Mouse (Mus musculus) limb, embryonic 14.5 days (tissue): ENCODE results near the gene Arid3a. TPM values are rescaled to one million over a fixed set of nuclear protein-coding genes. Genes with fewer than 3 reads are reported as not detected.

ENCODE experiments used
- ATAC-seq: fragments of 200-750 bp; cut with Nextera tagmentation; 2 replicates; pipeline ENCODE4 v1.8.0; 2017; ENCODE audit warnings: low read depth, moderate number of reproducible peaks, moderate TSS enrichment; ENCODE audit not compliant: low FRiP score
- DNase-seq: peaks from one replicate; pipeline ENCODE4 v3.0.0-alpha.2; 2015; ENCODE audit warnings: low spot score
- H3K27ac ChIP-seq: fragments of 300-500 bp; sonication (generic); replicated peaks from 2 replicates; pipeline ENCODE4 v1.5.1; 2014; ENCODE audit warnings: low read depth, mild to moderate bottlenecking, low read length, moderate library complexity, mixed read lengths
- H3K27me3 ChIP-seq: fragments of 300-500 bp; sonication (generic); 2 replicates; pipeline ENCODE4 v1.6.1; 2014; ENCODE audit warnings: low read length, mixed read lengths; ENCODE audit not compliant: control insufficient read depth, insufficient read depth
- H3K36me3 ChIP-seq: fragments of 300-500 bp; sonication (generic); 2 replicates; pipeline ENCODE4 v1.6.1; 2014; ENCODE audit warnings: mild to moderate bottlenecking, low read length, moderate library complexity, mixed read lengths; ENCODE audit not compliant: control insufficient read depth, insufficient read depth
- H3K4me1 ChIP-seq: fragments of 300-500 bp; sonication (generic); 2 replicates; pipeline ENCODE4 v1.6.1; 2014; ENCODE audit warnings: antibody characterized with exemption, low read length, mixed read lengths; ENCODE audit not compliant: control insufficient read depth, insufficient read depth
- H3K4me2 ChIP-seq: fragments of 300-500 bp; sonication (generic); replicated peaks from 2 replicates; pipeline ENCODE4 v1.6.1; 2014; ENCODE audit warnings: low read depth, mild to moderate bottlenecking, low read length, moderate library complexity; ENCODE audit not compliant: severe bottlenecking
- H3K4me3 ChIP-seq: fragments of 300-500 bp; sonication (generic); replicated peaks from 2 replicates; pipeline ENCODE4 v1.5.1; 2014; ENCODE audit warnings: low read length
- H3K9ac ChIP-seq: fragments of 300-500 bp; sonication (generic); 2 replicates; pipeline ENCODE4 v1.6.1; 2014; ENCODE audit warnings: mild to moderate bottlenecking, low read depth, low read length, moderate library complexity; ENCODE audit not compliant: severe bottlenecking
- H3K9me3 ChIP-seq: fragments of 300-500 bp; sonication (generic); 2 replicates; pipeline ENCODE4 v1.6.1; 2016; ENCODE audit warnings: low read length; ENCODE audit not compliant: control insufficient read depth
- POLR2A ChIP-seq: fragments of 200-500 bp; IDR thresholded peaks from 2 replicates; pipeline ENCODE4 v1.8.0; 2012; ENCODE audit warnings: inconsistent platforms, mild to moderate bottlenecking, moderate library complexity, borderline replicate concordance; ENCODE audit not compliant: insufficient read depth, insufficient read length; ENCODE audit errors: extremely low read depth
- WGBS: fragments of 180-500 bp; shearing (Covaris S2); extraction: QIAGEN DNeasy Blood & Tissue Kit; methylation state at CpG from one replicate; pipeline ENCODE4 v1.1.7; 2014; 5-methylcytosine and 5-hydroxymethylcytosine counted together
- polyA plus RNA-seq, 2 experiments: library from polyadenylated mRNA; depleted of rRNA in 1 of 2; stranded (reverse) in 1 of 2; unstranded in 1 of 2; fragments of >200 nt; fragmentation: Nextera tagmentation in 1 of 2; extraction: Ambion mirVana in 1 of 2; gene quantifications; 2 replicates each; pipeline versions ENCODE4 v1.2.1 to v1.2.3; 2012 to 2014

Gene Arid3a
- polyA plus RNA-seq (2012; rRNA removed) (8.6 and 12.6 TPM in 2 replicates), polyA plus RNA-seq (2014; fragmentation: Nextera tagmentation; extraction: Ambion mirVana) (4.8 and 5.0 TPM in 2 replicates)

DNA sequence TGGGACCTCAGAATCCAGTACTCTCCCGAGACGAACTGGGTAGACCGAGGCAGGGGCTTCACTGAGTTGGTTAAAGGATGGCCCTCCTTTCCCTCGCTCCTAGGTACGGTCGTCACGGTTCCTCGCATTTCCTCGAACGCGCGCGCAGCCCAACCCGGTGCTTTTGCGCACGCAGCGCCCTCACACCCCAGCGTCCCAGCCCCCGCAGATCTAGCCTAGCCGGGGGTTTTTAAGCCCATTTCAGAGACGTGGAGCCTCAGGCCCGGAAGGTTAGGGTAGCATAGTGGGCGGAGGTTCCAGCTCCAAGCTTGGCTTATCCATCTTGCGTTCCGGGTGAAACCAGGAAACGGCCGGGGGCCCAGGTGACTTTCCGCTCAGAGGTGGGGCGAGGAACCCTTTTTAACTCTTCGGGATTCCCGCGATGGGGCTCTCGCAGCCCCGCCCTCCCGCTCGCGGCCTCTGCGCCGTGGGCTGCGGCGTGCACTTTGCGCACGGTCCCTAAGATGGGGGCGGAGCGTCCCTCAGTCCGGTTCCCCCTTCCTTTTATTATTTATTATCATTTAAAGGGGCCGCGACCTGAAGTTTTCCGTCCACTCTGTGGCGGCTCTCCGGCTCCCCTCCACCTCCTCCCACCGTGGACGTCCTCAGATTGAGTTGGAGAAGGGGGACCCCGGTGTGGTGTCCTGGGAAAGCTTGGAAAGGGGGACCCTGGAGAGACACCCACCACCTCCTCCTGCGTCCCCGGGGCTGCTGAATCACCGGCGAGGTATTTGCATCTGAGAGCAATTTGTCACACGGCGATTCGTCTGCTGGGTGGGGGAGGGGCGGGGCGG, at the start of gene Arid3a:
Arid3a (plus strand) TSS at position 553 of the 833 bp plus-strand sequence.
- H3K4me1 ChIP-seq, result peaks cover 21% of the 10 kb centered on the region
- H3K4me2 ChIP-seq, result peak within 1 kb of the TSS; percentile 90
- DNase-seq (peak; percentile 95), ATAC-seq (peak; percentile 88)
- peaks cover 13% of the 10 kb centered on the region for H3K36me3 ChIP-seq
- no peaks in the 10 kb centered on the region for H3K9me3 ChIP-seq
- peak within 1 kb of the TSS; percentile 87 for H3K9ac ChIP-seq
- peak within 1 kb of the TSS; percentile 89 for H3K27ac ChIP-seq
- peak; percentile 34; the same call in 1 of the 2 replicates for TF ChIP-seq POLR2A
- H3K27me3 ChIP-seq, result peaks cover 17% of the 10 kb centered on the region
- peak within 1 kb of the TSS; percentile 93 for H3K4me3 ChIP-seq
- 2% methylated on average over 57 of the region's 63 CpGs for WGBS

DNA sequence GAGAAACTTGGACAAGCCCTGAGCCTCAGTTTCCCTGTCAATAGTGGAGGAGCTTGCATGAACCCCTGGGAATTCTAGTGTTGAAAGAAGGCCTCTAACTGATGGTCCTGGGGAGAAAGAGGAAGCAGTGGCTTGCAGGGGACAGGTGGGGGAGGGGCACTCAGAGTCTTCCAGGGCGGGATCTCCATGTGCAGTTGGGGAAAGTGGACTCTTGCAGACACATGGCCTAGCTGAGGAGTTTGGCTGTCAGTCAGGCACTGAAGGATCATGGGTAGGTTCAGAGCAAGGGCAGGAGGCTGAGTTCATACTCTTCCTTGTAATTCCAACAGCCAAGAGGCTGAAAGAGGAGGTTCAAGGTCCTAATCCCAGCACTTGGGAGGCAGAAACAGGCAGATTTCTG, 49.7 kb upstream of the Arid3a start:
- no peaks in the 10 kb centered on the region for H3K27me3 ChIP-seq
- no peaks in the 10 kb centered on the region for H3K9me3 ChIP-seq
- ATAC-seq (no peak), DNase-seq (no peak)
- TF ChIP-seq POLR2A, result no peak
- no peak overlapping the region for H3K4me2 ChIP-seq
- 69% methylated on average over 1 of the region's 1 CpGs for WGBS
- no peak overlapping the region for H3K27ac ChIP-seq
- no peak overlapping the region for H3K4me3 ChIP-seq
- no peak overlapping the region for H3K9ac ChIP-seq
- H3K4me1 ChIP-seq, result peaks cover 18% of the 10 kb centered on the region; the same call in 1 of the 2 replicates
- no peaks in the 10 kb centered on the region for H3K36me3 ChIP-seq

DNA sequence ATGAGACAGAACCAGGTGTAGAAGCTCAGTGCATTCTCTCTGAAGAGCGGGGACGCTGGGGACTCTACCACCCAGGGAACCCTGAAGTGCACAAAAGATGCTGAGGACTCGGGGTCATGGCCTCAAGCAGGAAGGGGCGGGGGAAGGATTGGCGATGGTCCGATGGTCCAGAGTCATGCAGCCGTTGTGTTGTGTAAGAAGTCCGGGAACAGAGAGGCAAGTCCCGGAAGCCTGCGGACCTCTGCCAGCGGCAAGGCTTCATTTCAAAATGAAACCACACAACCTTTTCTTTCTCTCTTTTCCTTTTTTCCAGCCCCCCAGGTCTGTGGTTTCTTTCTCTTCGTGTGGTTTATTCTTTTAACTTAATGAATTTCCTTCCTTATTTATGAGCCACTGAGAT, 49.1 kb upstream of the Arid3a start:
- H3K27ac ChIP-seq, result no peak overlapping the region
- H3K4me1 ChIP-seq, result peaks cover 18% of the 10 kb centered on the region; the same call in 1 of the 2 replicates
- H3K4me2 ChIP-seq, result no peak overlapping the region
- no peaks in the 10 kb centered on the region for H3K27me3 ChIP-seq
- no peaks in the 10 kb centered on the region for H3K9me3 ChIP-seq
- H3K36me3 ChIP-seq, result no peaks in the 10 kb centered on the region
- H3K9ac ChIP-seq, result no peak overlapping the region
- WGBS, result 50% methylated on average over 12 of the region's 12 CpGs
- H3K4me3 ChIP-seq, result no peak overlapping the region
- ATAC-seq, result no peak
- TF ChIP-seq POLR2A, result no peak
- DNase-seq, result no peak

DNA sequence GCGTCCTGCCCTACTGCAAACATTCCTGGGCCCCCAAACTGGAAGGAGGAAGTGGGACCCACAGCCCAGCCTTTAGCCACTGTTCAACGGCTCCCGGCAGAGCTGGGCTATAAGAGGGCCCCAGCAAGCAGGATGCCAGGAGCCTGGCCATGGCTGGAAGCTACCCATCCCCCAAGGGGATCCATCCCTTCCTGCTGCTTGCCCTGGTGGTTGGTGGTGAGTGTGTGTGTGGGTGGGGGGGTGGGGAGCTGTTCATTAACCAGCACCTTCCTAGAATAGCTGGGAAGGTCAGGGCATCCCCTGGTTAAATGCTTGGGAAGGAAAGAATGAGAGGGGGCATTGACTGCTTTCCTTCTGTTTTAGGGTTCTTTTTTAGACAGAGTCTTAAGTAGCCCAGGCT, 47.3 kb upstream of the Arid3a start:
- ATAC-seq, result no peak
- DNase-seq, result no peak
- H3K36me3 ChIP-seq, result no peaks in the 10 kb centered on the region
- WGBS, result 31% methylated on average over 3 of the region's 3 CpGs
- no peak for TF ChIP-seq POLR2A
- H3K4me3 ChIP-seq, result no peak overlapping the region
- H3K9me3 ChIP-seq, result no peaks in the 10 kb centered on the region
- peaks cover 12% of the 10 kb centered on the region; the same call in 1 of the 2 replicates for H3K4me1 ChIP-seq
- H3K27me3 ChIP-seq, result no peaks in the 10 kb centered on the region
- no peak overlapping the region for H3K9ac ChIP-seq
- no peak overlapping the region for H3K4me2 ChIP-seq
- H3K27ac ChIP-seq, result no peak overlapping the region

DNA sequence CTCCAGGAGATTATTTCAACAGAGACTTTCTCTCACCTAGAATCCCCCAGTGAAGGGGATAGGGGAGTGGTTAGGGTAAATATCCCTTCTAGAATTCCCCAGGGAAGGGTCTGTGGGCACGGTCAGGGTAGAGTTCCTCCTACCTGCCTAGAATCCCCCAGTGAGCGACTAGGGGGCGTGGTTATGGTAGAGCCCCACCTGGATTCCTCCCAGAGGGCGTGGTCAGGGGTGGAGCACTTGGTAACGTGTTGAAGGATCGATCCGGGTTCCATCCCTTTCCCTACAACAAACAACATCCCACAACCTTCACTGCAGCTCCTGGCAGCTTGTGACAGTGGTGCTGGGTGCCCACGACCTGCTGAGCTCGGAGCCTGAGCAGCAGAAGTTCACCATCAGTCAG, 46.1 kb upstream of the Arid3a start:
- Histone ChIP-seq H3K27me3 (no peaks in the 10 kb centered on the region), H3K4me2 (no peak overlapping the region), H3K9ac (no peak overlapping the region), H3K4me1 (peaks cover 6% of the 10 kb centered on the region; the same call in 1 of the 2 replicates), H3K9me3 (no peaks in the 10 kb centered on the region), H3K36me3 (no peaks in the 10 kb centered on the region), H3K27ac (no peak overlapping the region), H3K4me3 (no peak overlapping the region)
- ATAC-seq, result no peak
- TF ChIP-seq POLR2A, result no peak
- DNase-seq, result no peak
- WGBS, result 16% methylated on average over 9 of the region's 9 CpGs
